Mouse (Mus musculus): ENCODE results near the gene Cd300lg.
A peak's percentile ranks its signal among the peaks of the same experiment; 100 is the strongest.

Gene Cd300lg

GRCm38 (mm10) chr11:102041350-102041949 is at the start of gene Cd300lg:
TSS of gene Cd300lg (plus strand) at chr11:102041509.
- no peak for DNase-seq (ENCODE audit: low read depth, low spot score)

GRCm38 (mm10) chr11:101991813-101992212 is 49.5 kb upstream of the Cd300lg start:
- DNase-seq (ENCODE audit: low read depth, low spot score): no peak

GRCm38 (mm10) chr11:101992411-101992810 is 48.9 kb upstream of the Cd300lg start:
- DNase-seq (ENCODE audit: low read depth, low spot score): no peak

GRCm38 (mm10) chr11:101994100-101994499 is 47.2 kb upstream of the Cd300lg start:
- no peak for DNase-seq (ENCODE audit: low read depth, low spot score)

GRCm38 (mm10) chr11:101995938-101996337 is 45.4 kb upstream of the Cd300lg start:
- DNase-seq (ENCODE audit: low read depth, low spot score): no peak

GRCm38 (mm10) chr11:101998258-101998657 is 43.1 kb upstream of the Cd300lg start:
- DNase-seq (ENCODE audit: low read depth, low spot score): no peak

GRCm38 (mm10) chr11:101999466-101999865 is 41.8 kb upstream of the Cd300lg start:
- no peak for DNase-seq (ENCODE audit: low read depth, low spot score)

- peak; percentile 8 for DNase-seq (ENCODE audit: low read depth, low spot score)
Observed at GRCm38 (mm10) chr11:102004251-102004650, 37.1 kb upstream of the Cd300lg start.

GRCm38 (mm10) chr11:102006271-102006670 is 35.0 kb upstream of the Cd300lg start:
- DNase-seq (ENCODE audit: low read depth, low spot score): no peak

- DNase-seq (ENCODE audit: low read depth, low spot score): no peak
Observed at GRCm38 (mm10) chr11:102006688-102007087, 34.6 kb upstream of the Cd300lg start.

GRCm38 (mm10) chr11:102008372-102008771 is 32.9 kb upstream of the Cd300lg start:
- DNase-seq (ENCODE audit: low read depth, low spot score): no peak

- no peak for DNase-seq (ENCODE audit: low read depth, low spot score)
Observed at GRCm38 (mm10) chr11:102008954-102009637, 32.2 kb upstream of the Cd300lg start.

- no peak for DNase-seq (ENCODE audit: low read depth, low spot score)
Observed at GRCm38 (mm10) chr11:102010140-102010539, 31.2 kb upstream of the Cd300lg start.

GRCm38 (mm10) chr11:102011510-102011909 is 29.8 kb upstream of the Cd300lg start:
- no peak for DNase-seq (ENCODE audit: low read depth, low spot score)

GRCm38 (mm10) chr11:102013201-102013600 is 28.1 kb upstream of the Cd300lg start:
- DNase-seq (ENCODE audit: low read depth, low spot score): no peak

- DNase-seq (ENCODE audit: low read depth, low spot score): peak; percentile 4
Observed at GRCm38 (mm10) chr11:102015472-102015871, 25.8 kb upstream of the Cd300lg start.

GRCm38 (mm10) chr11:102016136-102016535 is 25.2 kb upstream of the Cd300lg start:
- DNase-seq (ENCODE audit: low read depth, low spot score): no peak

- DNase-seq (ENCODE audit: low read depth, low spot score): no peak
Observed at GRCm38 (mm10) chr11:102019736-102020135, 21.6 kb upstream of the Cd300lg start.

- no peak for DNase-seq (ENCODE audit: low read depth, low spot score)
Observed at GRCm38 (mm10) chr11:102021196-102021595, 20.1 kb upstream of the Cd300lg start.

- DNase-seq (ENCODE audit: low read depth, low spot score): no peak
Observed at GRCm38 (mm10) chr11:102023406-102023805, 17.9 kb upstream of the Cd300lg start.

GRCm38 (mm10) chr11:102024084-102024758 is 17.1 kb upstream of the Cd300lg start:
- no peak for DNase-seq (ENCODE audit: low read depth, low spot score)

- no peak for DNase-seq (ENCODE audit: low read depth, low spot score)
Observed at GRCm38 (mm10) chr11:102024875-102025274, 16.4 kb upstream of the Cd300lg start.

GRCm38 (mm10) chr11:102025354-102025753 is 16.0 kb upstream of the Cd300lg start:
- no peak for DNase-seq (ENCODE audit: low read depth, low spot score)

Measured in A20 (cell line).